Mouse (Mus musculus) lung, adult 18-20 months (tissue): Measurements from ENCODE around the gene Cenpv.
A peak's percentile ranks its signal among the peaks of the same experiment; 100 is the strongest.

Experiments used
- DNase-seq, 2 experiments: peaks; one replicate each; pipeline ENCODE4 v3.0.0; 2022; ENCODE audit warnings: mixed read lengths in 2 of 2

Gene Cenpv

GRCm38 (mm10) chr11:62500529-62500928, 38.5 kb downstream of the Cenpv start:
- DNase-seq, result no peak

GRCm38 (mm10) chr11:62498802-62499201, 40.3 kb downstream of the Cenpv start:
- DNase-seq, result no peak

GRCm38 (mm10) chr11:62497181-62497580, 41.9 kb downstream of the Cenpv start:
- no peak for DNase-seq

- peak; percentile 16 to 32 for DNase-seq
Observed at GRCm38 (mm10) chr11:62496151-62496715, 42.8 kb downstream of the Cenpv start.

- DNase-seq, result peak; percentile 86 to 87
Observed at GRCm38 (mm10) chr11:62495276-62495801, 43.7 kb downstream of the Cenpv start.

- DNase-seq, result peak; percentile 87 to 91
Observed at GRCm38 (mm10) chr11:62494754-62495275, 44.2 kb downstream of the Cenpv start.

- no peak for DNase-seq
Observed at GRCm38 (mm10) chr11:62493701-62494100, 45.4 kb downstream of the Cenpv start.

GRCm38 (mm10) chr11:62487540-62488350, 51.3 kb downstream of the Cenpv start:
- no peak for DNase-seq

- DNase-seq, result no peak
Observed at GRCm38 (mm10) chr11:62486949-62487348, 52.1 kb downstream of the Cenpv start.

GRCm38 (mm10) chr11:62479581-62479980, 59.5 kb downstream of the Cenpv start:
- no peak for DNase-seq

GRCm38 (mm10) chr11:62478931-62479330, 60.1 kb downstream of the Cenpv start:
- no peak for DNase-seq

- no peak for DNase-seq
Observed at GRCm38 (mm10) chr11:62476156-62476555, 62.9 kb downstream of the Cenpv start.
